8 mouse cellular contexts compared by ENCODE assay signal in the genomic region with DNA sequence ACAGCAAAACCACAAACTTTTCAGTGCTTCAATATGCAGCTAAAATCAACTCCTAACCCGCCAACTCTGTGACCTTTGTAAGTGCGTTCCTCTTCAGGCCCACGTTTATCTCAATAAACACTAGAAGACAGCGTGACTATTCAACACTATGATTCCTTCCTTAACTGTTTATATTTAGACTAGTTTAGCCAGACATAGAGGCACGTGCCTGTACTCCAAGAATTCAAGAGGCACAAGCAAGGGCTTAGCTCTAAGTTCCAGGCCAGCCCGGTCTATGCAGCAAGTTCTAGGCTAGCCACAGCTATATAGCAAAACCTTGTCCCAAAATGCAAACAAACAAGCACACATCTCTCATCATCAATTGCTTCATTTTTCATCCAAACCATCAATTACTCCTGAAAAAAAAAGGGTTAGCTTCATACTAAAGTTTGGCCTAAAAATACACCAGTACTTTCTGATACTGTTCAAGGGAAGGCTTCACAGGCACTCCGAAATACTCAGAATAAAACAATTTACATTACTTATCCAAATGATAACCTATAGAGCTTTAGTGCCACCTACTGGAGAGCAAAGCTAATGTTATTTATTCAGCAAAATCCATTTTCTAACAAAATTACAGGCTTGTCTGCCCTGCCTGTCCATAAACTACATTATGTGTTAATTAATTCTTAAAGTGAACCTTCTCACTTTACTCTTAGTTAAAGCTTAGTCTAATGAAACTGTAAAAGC. TPM values are rescaled to one million over a fixed set of nuclear protein-coding genes. Genes with fewer than 3 reads are reported as not detected.
DNase-seq lines count a peak whose midpoint lies in the region; ATAC-seq and TF ChIP-seq lines count a peak whose summit lies in the region.

No protein-coding gene starts in this region.

- no peak for TF ChIP-seq CTCF in thymus, adult 2 months (IDR thresholded peaks at IDR 0.05; ENCODE audit: borderline replicate concordance, control insufficient read depth, extremely low read depth, insufficient read depth, low read length, poor library complexity)

- no peak for DNase-seq in heart, adult 11 months
- peak; percentile 56 for DNase-seq in 3T3-L1 (ENCODE audit: low read depth, low spot score)
- no peak for DNase-seq in frontal cortex, postnatal 10 days (ENCODE audit: low spot score in 2 of 2)
- no peak for DNase-seq in thymus, adult 2 months
- no peak for DNase-seq in kidney, adult 18-20 months

- H3K27me3 ChIP-seq in heart, embryonic 12.5 days (replicated peaks): no peaks in the 10 kb centered on the region
- H3K27me3 ChIP-seq in thymus, adult 2 months (ENCODE audit: control insufficient read depth, insufficient read depth, low read length): no peaks in the 10 kb centered on the region

- TF ChIP-seq POLR2A in thymus, adult 2 months (IDR thresholded peaks at IDR 0.05; ENCODE audit: control insufficient read depth, extremely low read depth, insufficient read depth, low read length, poor library complexity): no peak

- H3K4me2 ChIP-seq in heart, embryonic 12.5 days: no peak overlapping the region

- H3K4me1 ChIP-seq in heart, embryonic 12.5 days (replicated peaks): peaks cover 10% of the 10 kb centered on the region; the same call in 1 of the 2 replicates
- no peaks in the 10 kb centered on the region for H3K4me1 ChIP-seq in thymus, adult 2 months (replicated peaks; ENCODE audit: control insufficient read depth, insufficient read depth, low read length)

- no peaks in the 10 kb centered on the region for H3K9me3 ChIP-seq in heart, embryonic 12.5 days (replicated peaks)

- H3K27ac ChIP-seq in heart, embryonic 12.5 days (ENCODE audit: poor library complexity, severe bottlenecking): peak overlapping the region; percentile 52; the same call in 1 of the 2 replicates
- H3K27ac ChIP-seq in thymus, adult 2 months (ENCODE audit: control insufficient read depth, insufficient read depth, low read length): no peak overlapping the region

- 53% methylated on average over 7 of the region's 7 CpGs for WGBS in heart, embryonic 12.5 days
- 95% methylated on average over 7 of the region's 7 CpGs for WGBS in thymus, adult 2 months

- no peak overlapping the region for H3K4me3 ChIP-seq in heart, embryonic 12.5 days
- no peak overlapping the region for H3K4me3 ChIP-seq in thymus, adult 2 months (ENCODE audit: control insufficient read depth, insufficient read depth, low read length)

- H3K36me3 ChIP-seq in heart, embryonic 12.5 days: peaks cover 41% of the 10 kb centered on the region
- H3K36me3 ChIP-seq in thymus, adult 2 months (ENCODE audit: control insufficient read depth, insufficient read depth, low read length): no peaks in the 10 kb centered on the region

- peak; percentile 51; the same call in 1 of the 2 replicates for ATAC-seq in heart, embryonic 12.5 days (ENCODE audit: insufficient number of reproducible peaks, low FRiP score)
- peak; percentile 61 for ATAC-seq in activated CD4-positive, CD25-positive, alpha-beta regulatory T cell, adult 4 months
- peak; percentile 64 for ATAC-seq in inflammation-experienced regulatory T-cells, adult 6 months

- H3K9ac ChIP-seq in heart, embryonic 12.5 days: no peak overlapping the region

RNA-seq across cellular contexts. Expression of gene Ipo11, which starts 18.3 kb away (rescaled TPM):
- polyA plus RNA-seq in heart, embryonic 12.5 days (2016; fragmentation: Nextera tagmentation; extraction: Ambion mirVana): 80.0 and 83.5 TPM in 2 replicates
- polyA plus RNA-seq in activated CD4-positive, CD25-positive, alpha-beta regulatory T cell, adult 4 months (2017; shearing (Covaris generic)): 10 to 100 TPM; 24.2 to 36.6 TPM
- polyA plus RNA-seq in inflammation-experienced regulatory T-cells, adult 6 months (2017; shearing (Covaris generic)): 10 to 100 TPM; 24.8 to 35.1 (median 34.1) TPM
- polyA plus RNA-seq in thymus, adult 2 months (2012; rRNA removed): 20.8 and 25.1 TPM in 2 replicates

RNA-seq across cellular contexts. Expression of gene Dimt1, which starts 28.4 kb away (rescaled TPM):
- polyA plus RNA-seq in heart, embryonic 12.5 days (2016; fragmentation: Nextera tagmentation; extraction: Ambion mirVana): 33.8 and 37.3 TPM in 2 replicates
- 10 to 100 TPM; 25.5 to 34.2 TPM for polyA plus RNA-seq in activated CD4-positive, CD25-positive, alpha-beta regulatory T cell, adult 4 months (2017; shearing (Covaris generic))
- polyA plus RNA-seq in inflammation-experienced regulatory T-cells, adult 6 months (2017; shearing (Covaris generic)): 10 to 100 TPM; 25.0 to 31.0 (median 29.8) TPM
- polyA plus RNA-seq in thymus, adult 2 months (2012; rRNA removed): 8.0 and 8.6 TPM in 2 replicates
